Mouse (Mus musculus): ENCODE results near the gene Pgm5. TPM values are rescaled to one million over a fixed set of nuclear protein-coding genes. Genes with fewer than 3 reads are reported as not detected.
A peak's percentile ranks its signal among the peaks of the same experiment; 100 is the strongest.

Pgm5 gene
- polyA plus RNA-seq, 1 experiment from 2014 or later, result 0.96 TPM

DNA sequence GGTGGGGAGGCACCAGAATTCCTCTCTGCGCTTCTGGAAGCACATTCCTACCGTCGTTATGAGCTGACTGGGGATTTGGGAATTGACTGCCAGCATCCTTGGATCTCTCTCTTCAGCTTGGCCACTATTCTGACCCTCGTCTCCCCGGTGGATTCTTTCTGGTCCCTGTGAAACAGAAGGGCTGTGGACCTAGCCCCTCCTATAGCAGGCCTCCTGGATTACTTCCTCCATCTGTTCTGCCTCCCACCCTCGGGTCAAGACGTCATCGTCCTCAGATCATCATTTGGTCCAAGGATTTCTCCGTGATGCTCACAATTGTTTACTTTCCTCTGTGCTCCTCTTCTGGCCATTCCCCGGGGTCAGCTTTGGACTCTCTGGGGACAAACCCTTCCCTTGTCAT lies 216.7 kb downstream of the Pgm5 start:
- Histone ChIP-seq H3K9me3 (replicated peaks; ENCODE audit: low read length) (no peaks in the 10 kb centered on the region), H3K9ac (ENCODE audit: low read depth, low read length) (no peak overlapping the region), H3K27ac (no peak overlapping the region), H3K4me2 (ENCODE audit: low read length) (no peak overlapping the region), H3K27me3 (ENCODE audit: insufficient read depth, low read length) (no peaks in the 10 kb centered on the region), H3K4me3 (replicated peaks; ENCODE audit: low read depth, low read length) (no peak overlapping the region), H3K36me3 (ENCODE audit: insufficient read depth, low read length) (no peaks in the 10 kb centered on the region), H3K4me1 (replicated peaks; ENCODE audit: insufficient read depth, low read length) (no peaks in the 10 kb centered on the region)
- ATAC-seq (replicated peaks; ENCODE audit: low FRiP score, low read depth) (no peak), DNase-seq (ENCODE audit: low spot score) (no peak)
- WGBS, result 39% methylated on average over 10 of the region's 10 CpGs
- no peak for TF ChIP-seq CTCF (IDR thresholded peaks at IDR 0.05; ENCODE audit: low read depth)

DNA sequence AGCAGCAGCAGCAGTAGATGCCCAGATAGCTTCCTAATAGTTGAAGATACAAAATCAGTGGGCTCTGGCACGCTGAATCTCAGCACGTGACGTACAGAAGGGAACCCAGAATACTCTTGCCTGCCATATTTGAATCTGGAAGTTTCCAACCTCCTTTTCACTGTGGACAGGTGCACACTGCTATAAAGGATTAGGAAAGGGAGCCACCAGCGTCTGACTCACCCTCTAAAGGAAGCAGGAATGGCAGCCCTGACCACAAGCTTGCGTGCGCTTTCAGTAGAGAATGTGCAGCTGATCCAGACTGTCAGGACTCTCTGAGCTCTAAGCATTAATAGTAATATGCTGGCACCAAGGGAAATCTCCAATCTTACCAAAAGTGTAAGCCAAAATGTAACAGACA lies 220.7 kb downstream of the Pgm5 start:
- 89% methylated on average over 6 of the region's 6 CpGs for WGBS
- no peak for TF ChIP-seq CTCF (IDR thresholded peaks at IDR 0.05; ENCODE audit: low read depth)

DNA sequence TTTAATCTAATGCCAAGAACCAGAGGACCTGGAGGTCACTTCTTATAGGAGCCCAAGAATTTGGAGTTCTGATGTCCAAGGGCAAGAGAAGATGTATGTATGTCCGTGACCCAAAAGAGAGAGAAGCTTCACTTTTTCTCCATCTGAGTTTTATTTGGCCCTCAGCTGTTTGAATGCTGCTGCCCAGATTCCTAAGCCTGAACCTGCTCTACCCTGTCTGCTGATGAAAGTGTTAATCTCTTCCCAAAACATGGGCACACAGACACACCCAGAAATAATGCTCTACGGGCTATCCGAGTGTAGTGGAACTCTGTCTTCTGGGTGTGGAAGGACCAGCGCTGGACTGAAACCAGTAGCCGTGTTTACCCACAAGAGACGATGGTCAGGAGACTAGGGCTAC lies 223.7 kb downstream of the Pgm5 start:
- Histone ChIP-seq H3K4me3 (replicated peaks; ENCODE audit: low read depth, low read length) (no peak overlapping the region), H3K9ac (ENCODE audit: low read depth, low read length) (no peak overlapping the region), H3K27me3 (ENCODE audit: insufficient read depth, low read length) (no peaks in the 10 kb centered on the region), H3K4me2 (ENCODE audit: low read length) (no peak overlapping the region), H3K9me3 (replicated peaks; ENCODE audit: low read length) (no peaks in the 10 kb centered on the region), H3K36me3 (ENCODE audit: insufficient read depth, low read length) (no peaks in the 10 kb centered on the region), H3K4me1 (replicated peaks; ENCODE audit: insufficient read depth, low read length) (no peaks in the 10 kb centered on the region), H3K27ac (no peak overlapping the region)
- DNase-seq (ENCODE audit: low spot score) (no peak), ATAC-seq (replicated peaks; ENCODE audit: low FRiP score, low read depth) (no peak)
- no peak for TF ChIP-seq CTCF (IDR thresholded peaks at IDR 0.05; ENCODE audit: low read depth)
- WGBS, result 90% methylated on average over 6 of the region's 6 CpGs

More for the DNA sequence above, 220.7 kb downstream of the Pgm5 start:
- Histone ChIP-seq H3K4me3 (replicated peaks; ENCODE audit: low read depth, low read length) (no peak overlapping the region), H3K27me3 (ENCODE audit: insufficient read depth, low read length) (no peaks in the 10 kb centered on the region), H3K9me3 (replicated peaks; ENCODE audit: low read length) (no peaks in the 10 kb centered on the region), H3K9ac (ENCODE audit: low read depth, low read length) (no peak overlapping the region), H3K4me1 (replicated peaks; ENCODE audit: insufficient read depth, low read length) (no peaks in the 10 kb centered on the region), H3K4me2 (ENCODE audit: low read length) (no peak overlapping the region), H3K36me3 (ENCODE audit: insufficient read depth, low read length) (no peaks in the 10 kb centered on the region), H3K27ac (no peak overlapping the region)
- DNase-seq (ENCODE audit: low spot score), result no peak
- no peak for ATAC-seq (replicated peaks; ENCODE audit: low FRiP score, low read depth)

DNA sequence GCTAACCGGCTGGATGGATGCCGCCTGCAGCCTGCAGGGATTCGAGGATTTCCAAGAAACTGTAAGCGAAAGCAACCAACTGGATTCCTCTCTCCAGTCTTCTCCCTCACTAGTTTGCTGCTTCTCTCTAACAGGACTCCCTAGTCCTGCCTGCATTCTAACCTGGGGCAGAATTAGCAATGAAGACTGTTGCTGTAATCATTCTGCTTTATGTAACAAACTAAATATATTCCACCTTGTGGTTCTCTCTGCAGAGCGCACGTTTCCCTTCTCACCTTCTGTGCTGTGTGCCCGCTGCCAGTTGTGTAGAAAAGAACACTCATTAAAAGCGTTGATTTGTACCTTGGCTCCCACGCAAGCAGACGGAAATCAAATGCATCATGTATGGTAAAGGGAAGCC lies 225.0 kb downstream of the Pgm5 start:
- 79% methylated on average over 10 of the region's 10 CpGs for WGBS
- H3K4me1 ChIP-seq (replicated peaks; ENCODE audit: insufficient read depth, low read length), result no peaks in the 10 kb centered on the region
- no peak overlapping the region for H3K27ac ChIP-seq
- ATAC-seq (replicated peaks; ENCODE audit: low FRiP score, low read depth) (no peak), DNase-seq (ENCODE audit: low spot score) (no peak)
- H3K36me3 ChIP-seq (ENCODE audit: insufficient read depth, low read length), result no peaks in the 10 kb centered on the region
- H3K4me3 ChIP-seq (replicated peaks; ENCODE audit: low read depth, low read length), result no peak overlapping the region
- no peak for TF ChIP-seq CTCF (IDR thresholded peaks at IDR 0.05; ENCODE audit: low read depth)
- H3K9ac ChIP-seq (ENCODE audit: low read depth, low read length), result no peak overlapping the region
- H3K9me3 ChIP-seq (replicated peaks; ENCODE audit: low read length), result no peaks in the 10 kb centered on the region
- H3K4me2 ChIP-seq (ENCODE audit: low read length), result no peak overlapping the region
- no peaks in the 10 kb centered on the region for H3K27me3 ChIP-seq (ENCODE audit: insufficient read depth, low read length)

DNA sequence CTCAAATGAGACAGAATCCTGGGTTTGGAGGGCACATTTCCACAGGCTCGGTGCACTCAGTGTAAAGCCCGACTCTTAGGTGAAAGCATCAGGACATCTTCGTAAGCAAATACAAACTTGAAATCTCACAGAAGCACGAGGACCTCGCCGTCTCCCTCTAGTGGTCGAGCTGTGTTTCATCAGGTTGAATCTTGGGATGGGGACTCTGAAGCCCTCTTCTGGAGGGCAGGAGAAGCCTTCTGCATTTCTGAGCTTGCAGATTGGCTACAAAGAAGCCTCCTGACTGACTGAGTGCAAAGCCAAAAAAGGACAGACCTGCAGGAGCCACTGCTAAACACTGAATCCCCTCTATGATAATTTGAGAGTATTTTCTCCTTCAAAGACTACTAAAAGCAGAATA lies 227.1 kb downstream of the Pgm5 start:
- ATAC-seq (replicated peaks; ENCODE audit: low FRiP score, low read depth) (no peak), DNase-seq (ENCODE audit: low spot score) (peak; percentile 92)
- Histone ChIP-seq H3K27ac (no peak overlapping the region), H3K4me3 (replicated peaks; ENCODE audit: low read depth, low read length) (no peak overlapping the region), H3K9ac (ENCODE audit: low read depth, low read length) (no peak overlapping the region), H3K27me3 (ENCODE audit: insufficient read depth, low read length) (no peaks in the 10 kb centered on the region), H3K9me3 (replicated peaks; ENCODE audit: low read length) (no peaks in the 10 kb centered on the region), H3K4me1 (replicated peaks; ENCODE audit: insufficient read depth, low read length) (no peaks in the 10 kb centered on the region), H3K4me2 (ENCODE audit: low read length) (no peak overlapping the region), H3K36me3 (ENCODE audit: insufficient read depth, low read length) (no peaks in the 10 kb centered on the region)
- TF ChIP-seq CTCF (IDR thresholded peaks at IDR 0.05; ENCODE audit: low read depth), result peak; percentile 99
- WGBS, result 5% methylated on average over 7 of the region's 7 CpGs

Other genes starting within 250 kb of the Pgm5 start
- gene Tmem252, start 187.8 kb downstream of the Pgm5 start, polyA plus RNA-seq (2015; fragmentation: Nextera tagmentation; extraction: Ambion mirVana), result 17.5 and 21.5 TPM in 2 replicates
- 458 and 466 TPM in 2 replicates for gene Gm10053, start 13.8 kb upstream of the Pgm5 start, polyA plus RNA-seq (2015; fragmentation: Nextera tagmentation; extraction: Ambion mirVana)
- not detected in 2 replicates for gene Foxd4, start 39.3 kb upstream of the Pgm5 start, polyA plus RNA-seq (2015; fragmentation: Nextera tagmentation; extraction: Ambion mirVana)
- 19.8 and 20.4 TPM in 2 replicates for gene Cbwd1, start 99.8 kb upstream of the Pgm5 start, polyA plus RNA-seq (2015; fragmentation: Nextera tagmentation; extraction: Ambion mirVana)
- 8.0 and 9.0 TPM in 2 replicates for gene Dock8, start 137.7 kb upstream of the Pgm5 start, polyA plus RNA-seq (2015; fragmentation: Nextera tagmentation; extraction: Ambion mirVana)